Mouse (Mus musculus) induced T-regulatory cell, adult 2 months (primary cell): ENCODE measurements around the gene Tram2.

Experiments used
- DNase-seq: peaks from one replicate; pipeline ENCODE4 v3.0.0-alpha.2; 2012; ENCODE audit warnings: low read depth

The Tram2 gene

DNA sequence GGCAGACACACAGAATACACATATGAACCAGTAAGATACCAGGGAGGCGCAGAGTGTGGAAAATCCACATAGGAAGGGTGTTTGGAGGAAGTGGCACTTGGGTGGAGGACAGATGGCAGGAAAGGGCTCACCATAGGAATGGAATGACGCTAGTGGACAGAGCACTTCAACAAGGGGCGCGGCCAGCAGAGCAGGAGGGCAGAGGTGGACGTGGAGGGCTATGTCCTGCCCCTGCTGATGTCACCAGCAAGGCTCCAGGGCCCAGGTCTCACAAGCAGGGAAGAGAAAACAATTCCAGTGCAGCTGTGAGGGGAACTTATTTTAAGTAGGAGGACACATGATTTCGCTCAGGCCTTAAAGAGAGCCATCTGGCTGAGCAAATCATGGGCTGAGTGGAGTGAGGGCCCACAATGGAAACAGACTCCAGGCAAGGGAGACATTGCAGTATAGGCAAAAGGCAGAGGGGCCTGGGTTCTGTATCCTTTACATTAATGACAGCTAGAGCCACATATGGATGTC lies 68.7 kb downstream of the Tram2 start:
- no peak for DNase-seq

DNA sequence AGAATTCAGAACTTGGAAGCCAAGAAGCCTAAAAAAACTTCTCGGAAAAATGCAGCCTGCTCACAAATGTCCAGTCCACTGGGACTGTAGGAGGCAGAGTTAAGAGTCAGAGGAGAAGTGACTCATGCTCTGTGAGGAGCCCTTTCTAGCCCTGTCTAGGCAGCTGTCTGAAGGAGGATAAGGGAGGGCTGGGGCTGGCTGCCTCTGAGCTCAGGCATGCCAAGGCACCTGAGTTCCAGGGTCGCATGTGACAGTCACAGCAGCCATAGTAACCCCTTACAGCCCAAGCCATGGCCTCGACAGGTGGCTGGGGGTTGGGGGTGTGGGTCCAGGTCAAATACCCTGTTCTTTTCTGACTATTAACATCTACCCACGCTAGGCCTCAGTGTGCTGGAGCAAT lies 70.1 kb downstream of the Tram2 start:
- no peak for DNase-seq

DNA sequence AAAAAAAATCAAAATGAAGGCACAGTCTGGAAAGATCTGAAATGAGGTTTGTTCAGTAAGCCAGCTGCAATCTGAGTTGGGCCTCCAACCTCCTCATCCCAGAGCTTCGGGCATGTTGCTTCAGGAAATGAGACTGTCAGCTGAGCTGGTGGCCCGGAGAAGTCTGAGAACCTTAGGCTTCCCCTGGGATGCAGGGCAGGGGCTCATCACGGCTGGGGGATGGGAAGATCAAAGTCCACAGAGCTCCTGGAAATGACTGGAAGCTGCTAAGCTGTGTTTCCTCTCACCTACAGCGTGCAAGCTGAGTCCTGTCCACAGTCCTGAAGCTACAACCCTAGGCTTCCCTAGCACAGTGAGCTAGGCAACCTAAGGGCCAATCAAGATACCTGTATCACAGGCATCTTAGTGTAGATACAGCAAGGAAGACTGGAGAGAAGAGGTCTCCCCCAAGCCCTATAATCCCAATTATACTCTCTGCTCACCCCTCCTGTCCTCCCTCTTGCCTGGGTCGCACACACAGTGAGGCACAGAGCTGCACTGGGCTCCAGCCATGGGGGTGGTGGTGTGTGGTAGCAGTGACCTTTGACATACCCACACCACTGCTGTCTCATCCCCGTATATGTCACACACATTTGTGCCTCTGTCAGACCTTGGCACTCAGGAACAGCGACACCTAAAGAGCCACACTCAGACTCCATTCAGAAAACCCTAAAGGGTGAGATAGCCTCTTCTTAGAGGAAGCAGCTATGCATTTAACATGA lies 70.9 kb downstream of the Tram2 start:
- no peak for DNase-seq

DNA sequence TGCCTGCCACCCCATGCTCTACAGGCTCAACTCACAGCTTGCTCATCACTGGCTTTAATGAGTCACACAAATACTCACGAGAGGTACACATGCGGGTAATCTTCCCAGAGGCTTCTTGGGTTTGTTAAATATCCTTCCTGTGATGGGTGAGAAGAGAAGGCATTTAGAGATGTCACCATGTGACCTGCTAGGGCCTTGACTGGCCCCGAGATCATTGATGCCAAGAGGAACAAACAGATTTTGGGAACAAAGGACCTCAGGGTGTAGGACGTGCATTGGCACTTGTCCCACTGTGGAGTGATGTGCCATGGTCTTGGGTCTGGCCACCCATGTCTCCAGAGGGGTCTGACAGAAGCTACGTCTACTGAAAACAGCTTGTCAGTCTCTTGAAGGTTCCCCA lies 72.3 kb downstream of the Tram2 start:
- DNase-seq: no peak

DNA sequence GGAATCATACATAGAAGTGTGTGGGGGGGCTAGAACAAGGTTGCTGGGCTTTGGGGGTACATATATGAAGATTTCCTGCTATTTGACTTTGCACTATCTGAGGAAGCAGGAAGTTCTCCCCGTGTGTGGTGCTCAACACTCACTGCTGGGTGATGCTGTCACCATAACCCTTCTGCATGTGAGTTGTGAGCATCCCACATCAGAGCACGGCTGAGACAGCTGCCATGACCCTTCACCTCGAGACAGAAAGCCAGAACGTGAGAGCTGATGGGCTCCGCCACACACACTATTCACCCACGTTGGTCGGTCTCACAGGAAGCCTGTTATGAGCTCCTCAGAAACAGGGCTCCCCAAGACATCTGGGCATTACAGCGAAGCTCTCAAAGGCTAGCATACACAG lies 74.4 kb downstream of the Tram2 start:
- no peak for DNase-seq

DNA sequence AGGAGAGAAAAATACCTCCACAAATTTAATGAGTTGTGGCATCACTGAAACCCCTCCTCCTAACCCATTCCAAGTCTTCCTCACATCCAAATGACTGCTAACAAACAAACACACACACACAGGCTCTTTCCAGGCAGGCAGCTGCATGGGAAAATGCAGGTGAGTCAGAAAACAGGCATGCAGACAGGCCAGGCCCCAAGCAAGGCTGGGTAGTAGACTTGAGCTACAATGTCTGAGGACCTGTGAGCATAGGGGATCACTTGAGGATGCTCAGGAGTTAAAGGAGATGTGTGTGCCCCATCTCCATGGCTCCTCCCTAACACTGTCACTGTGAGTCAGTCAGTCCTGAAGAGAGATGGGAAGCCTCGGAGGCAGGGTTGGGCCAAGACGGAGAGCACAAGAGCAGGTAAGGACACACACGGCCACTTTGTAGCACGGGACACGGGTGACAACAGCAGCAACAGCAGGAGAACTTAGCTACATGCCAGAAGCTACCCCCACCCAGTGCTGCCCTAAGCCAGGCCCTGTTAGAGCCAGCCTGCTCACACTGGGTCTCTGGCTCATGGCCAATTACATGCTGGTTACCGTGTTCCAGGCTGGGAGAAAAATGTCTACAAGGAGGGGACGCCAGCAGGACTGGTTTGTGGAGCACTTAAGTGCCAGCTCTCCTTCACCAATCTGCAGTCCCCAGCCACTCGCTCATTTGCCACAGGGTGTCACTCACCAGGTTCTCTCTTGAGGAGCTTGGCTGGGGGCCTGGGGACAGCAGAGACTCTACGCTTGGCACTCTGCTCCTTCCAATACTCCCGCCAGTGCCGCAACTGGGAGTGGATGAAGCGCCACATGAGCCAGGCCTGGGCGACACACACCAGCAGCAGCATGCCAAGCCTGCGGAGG lies 76.5 kb downstream of the Tram2 start:
- no peak for DNase-seq

DNA sequence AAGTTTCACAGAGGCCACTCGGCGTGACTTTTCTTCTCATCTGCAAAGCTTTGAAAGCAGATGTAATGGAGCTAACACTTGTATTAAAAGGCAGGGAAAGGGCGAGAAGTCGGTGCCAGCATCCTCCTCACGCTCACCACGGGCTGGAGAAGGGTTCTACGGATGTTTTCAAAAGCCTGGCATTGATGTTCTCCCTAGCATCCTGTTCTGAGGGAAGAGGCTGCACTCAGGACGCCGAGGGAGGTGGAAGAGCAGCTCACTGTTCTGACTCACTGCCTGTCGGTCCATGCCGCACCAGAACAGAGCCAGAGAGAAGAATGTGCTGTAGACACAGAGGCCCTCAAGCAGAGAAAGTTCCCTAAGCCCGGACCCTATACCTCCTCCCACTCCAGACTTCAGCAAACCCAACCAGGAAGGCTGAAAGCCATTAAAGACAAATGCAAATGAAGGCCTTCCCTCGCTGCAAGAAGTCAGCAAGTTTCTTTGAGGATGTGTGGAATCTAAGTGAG lies 81.1 kb downstream of the Tram2 start:
- DNase-seq: no peak

DNA sequence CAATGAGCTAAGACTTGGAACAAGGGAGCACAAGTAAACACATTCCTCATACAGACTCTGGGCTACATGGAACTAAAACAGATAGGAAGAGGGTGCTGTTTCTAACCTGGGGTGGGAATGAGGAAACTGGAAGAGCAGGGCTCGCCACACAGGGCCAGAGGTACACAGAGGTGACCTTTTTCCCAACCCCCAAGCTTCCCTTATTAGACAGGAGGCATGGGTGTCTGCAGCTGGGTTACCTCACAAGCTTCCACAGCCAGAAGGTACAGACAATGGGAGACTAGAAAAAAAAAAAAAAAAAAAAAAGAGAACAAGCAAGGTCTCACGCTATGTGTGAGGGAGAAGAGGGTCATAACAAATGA lies 81.7 kb downstream of the Tram2 start:
- no peak for DNase-seq

DNA sequence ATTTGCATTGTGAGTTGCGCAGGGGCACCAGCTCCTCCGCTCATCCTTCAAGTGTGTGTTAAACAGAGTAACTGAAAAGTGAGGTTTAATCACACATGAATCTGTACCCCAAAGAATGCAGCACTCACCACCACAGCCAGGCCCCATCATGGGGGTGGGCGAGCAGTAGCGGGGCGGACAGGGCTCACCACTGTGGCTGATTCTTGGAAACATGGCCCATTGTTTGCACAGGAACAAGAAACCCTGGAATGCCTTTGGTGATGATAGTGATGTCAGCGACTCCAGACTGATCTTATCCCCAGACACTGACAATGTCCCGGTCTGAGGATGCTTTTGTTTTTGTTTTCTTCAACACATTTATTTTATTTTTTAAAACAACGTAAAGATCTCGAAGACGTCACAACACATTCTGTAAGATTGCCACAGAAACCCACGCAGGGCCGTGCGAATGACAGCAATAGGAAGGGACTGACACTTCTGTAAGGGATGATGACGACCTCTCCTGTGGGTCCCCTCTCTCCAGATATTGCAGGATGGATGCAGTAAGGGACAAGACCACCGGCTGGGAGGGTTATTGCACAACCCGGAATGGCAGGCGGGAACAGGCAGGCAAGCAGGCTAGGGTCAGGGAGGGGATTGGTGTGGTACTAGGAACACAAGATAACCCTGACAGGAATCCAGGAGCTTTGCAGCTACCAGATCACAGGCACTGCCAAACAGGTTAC lies 82.3 kb downstream of the Tram2 start:
- DNase-seq: no peak

DNA sequence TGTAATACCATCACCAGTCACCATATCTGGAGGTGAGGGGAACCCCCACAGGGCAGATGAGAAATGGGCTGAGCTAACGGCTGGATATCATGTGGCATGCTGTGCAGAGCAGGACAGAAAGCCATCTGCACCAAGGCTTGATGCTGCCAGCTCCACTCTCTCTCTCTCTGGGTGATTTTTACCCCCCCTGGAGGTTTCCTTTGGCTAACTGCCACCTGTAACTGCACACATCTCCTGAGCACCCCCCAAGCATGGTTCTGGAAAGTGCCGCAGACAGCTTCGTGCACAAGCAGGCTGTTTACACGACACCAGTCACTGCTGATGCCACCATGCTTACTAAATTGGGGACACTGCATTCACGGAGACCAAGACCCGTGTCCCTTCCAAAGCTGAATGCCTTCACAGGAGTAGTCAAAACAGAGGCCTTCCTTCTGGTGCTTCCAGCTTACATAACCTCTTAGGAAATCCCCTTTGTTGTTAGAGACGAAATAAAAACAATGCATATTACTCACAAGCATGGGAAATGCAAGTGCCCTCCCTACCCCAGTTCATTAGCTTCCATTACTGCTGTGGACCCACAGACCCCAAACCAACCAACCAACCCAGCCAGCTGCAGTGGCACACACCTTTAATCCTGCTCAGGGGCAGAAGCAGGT lies 83.6 kb downstream of the Tram2 start:
- DNase-seq: peak; percentile 58

DNA sequence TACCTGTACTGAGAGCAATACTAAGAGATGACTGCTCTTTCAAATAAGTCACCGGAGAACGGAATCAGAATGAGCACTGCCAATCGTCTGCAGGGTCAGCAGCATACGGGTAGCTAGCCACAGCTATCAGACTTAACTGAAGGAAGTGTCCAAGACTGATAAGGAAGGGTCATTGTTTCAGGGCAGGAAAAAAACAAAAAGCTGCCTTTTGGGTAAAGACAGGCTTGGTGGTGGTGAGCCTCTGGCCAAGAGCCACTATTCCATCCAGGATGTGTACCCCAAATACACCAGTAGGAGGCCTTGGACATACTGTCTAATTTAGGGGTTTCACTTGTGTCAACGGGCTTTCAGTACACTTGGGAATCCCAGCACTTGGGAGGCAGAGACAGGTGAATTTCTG lies 84.7 kb downstream of the Tram2 start:
- DNase-seq: no peak

DNA sequence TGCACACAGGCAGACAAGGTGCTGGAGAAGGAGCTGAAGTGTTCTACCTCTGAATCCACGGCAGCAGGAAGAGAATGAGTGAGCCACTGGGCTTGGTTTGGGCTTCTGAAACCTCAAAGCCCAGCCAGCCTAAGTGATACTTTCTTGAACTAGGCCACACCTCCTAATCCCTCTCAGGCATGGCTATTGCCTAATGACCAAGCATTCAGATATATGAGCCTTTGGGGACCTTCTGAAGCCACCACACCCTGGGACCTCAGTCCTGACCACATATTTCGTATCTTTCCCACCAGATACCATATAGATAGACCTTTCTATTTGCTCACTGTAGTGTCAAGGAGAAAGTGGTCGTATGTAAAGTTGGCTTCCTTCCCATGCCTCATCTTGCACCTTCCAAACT lies 85.3 kb downstream of the Tram2 start:
- no peak for DNase-seq

DNA sequence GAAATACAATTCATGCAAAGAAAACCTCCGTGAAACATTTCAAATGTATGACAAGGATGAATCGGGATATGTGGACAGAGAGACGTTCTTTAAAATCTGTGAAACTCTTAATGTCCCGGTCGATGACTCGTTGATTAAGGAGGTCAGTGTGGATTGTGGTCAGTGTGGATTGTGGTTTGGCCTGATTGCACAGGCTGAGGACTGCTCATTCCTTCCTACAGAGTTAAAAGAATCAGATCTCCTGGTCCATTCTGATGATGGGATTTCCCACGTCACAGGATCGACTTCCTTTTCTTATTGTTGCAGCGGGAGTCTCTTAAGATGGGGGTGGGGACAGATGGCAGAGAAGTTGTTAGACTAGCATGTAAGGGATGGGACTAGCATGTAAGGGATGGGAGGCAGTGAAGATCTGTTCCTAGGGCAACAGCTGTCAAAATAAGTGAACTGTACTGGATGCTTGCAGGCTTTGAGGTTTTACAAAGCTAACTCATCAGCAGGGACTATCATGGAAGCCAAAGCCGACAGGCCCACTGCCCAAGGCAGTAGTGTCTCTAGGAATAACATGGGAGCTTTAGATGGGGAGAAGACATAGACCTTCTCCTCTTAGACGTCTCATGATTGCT lies 89.5 kb downstream of the Tram2 start:
- DNase-seq: no peak

DNA sequence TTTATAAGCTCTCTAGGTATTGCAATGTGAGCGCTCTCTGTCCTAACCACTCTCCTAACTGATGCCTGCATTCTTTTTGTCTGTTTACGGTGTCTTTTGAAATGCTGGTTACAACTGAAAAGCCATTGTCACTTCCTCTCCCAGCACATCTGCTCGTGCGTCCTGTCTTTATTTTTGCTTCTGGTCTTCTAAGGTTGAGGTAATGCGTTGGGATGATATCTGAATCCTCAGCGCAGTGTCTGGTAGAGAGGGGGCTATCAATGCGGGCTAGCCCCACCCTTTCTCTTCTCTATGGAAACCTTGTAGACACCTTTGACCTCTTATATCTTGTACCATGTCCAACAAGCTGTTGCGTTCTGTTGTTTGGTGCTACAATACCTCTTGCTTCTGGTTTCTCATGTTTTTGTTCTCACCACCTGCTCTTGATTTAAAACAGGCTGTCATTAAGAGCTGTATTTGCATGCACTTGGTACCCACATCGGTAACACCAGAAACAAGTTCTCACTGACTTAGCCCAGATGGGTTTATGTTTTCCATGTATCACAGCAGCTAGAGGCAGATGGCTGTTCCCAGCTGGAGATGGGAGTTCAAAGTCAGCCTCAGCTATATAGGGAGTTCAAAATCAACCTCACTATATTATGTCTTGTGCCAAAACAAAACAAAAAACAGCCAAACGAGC lies 92.5 kb downstream of the Tram2 start:
- peak; percentile 44 for DNase-seq

DNA sequence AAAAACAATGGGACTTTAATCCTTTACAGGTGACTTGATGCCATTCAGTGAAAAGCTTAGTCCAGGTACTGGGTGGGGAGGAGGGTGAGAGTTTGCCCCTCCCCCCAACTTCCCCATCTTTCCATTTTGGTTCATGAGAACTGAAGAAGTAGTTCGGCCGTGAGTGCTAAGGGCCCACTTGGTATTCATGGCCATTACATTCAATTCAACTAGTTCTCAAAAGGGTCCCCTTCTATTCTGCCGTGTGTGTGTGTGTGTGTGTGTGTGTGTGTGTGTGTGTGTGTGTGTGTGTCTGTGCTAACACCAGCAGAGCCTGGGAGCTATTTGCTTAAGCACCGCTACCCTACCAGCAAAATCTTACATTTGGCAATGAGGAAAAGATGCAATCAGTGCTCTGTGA lies 94.4 kb downstream of the Tram2 start:
- DNase-seq: no peak

DNA sequence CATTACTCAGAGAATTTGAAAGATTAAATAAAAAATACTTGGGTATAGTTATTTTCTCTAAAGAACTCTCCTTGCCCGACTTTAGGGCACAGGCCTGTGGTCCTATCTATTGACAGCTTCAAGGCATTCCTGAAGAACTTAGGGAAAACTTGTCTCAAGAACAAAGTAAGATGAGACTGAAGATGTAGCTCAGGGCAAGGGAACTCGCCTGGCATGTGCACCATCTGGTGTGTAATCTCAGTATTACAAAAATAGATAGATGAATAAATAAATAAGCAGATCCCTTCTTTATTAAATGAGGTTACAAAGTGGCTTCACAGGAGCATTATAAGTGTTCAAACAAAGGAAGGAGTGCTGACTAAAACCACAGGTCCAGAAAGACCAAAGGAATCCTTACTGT lies 94.9 kb downstream of the Tram2 start:
- no peak for DNase-seq

DNA sequence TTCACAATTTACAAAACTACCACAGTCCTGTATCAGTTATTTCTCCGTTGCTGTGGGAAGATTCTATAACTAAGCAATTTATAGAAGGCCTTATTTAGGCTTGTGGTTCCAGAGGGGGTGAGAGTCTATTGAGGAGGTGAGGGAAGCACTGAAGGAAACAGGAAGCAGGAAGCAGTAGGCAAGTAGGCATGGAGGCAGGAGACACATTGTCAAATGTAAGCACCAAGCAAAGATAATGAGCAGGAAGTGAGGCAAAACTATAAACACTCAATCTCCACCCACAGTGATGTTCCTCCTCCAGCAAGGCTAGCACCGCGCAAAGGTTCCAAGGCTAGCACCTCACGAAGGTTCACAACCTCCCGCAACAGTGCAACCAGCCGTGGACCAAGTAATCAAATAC lies 97.3 kb downstream of the Tram2 start:
- DNase-seq: peak; percentile 32

DNA sequence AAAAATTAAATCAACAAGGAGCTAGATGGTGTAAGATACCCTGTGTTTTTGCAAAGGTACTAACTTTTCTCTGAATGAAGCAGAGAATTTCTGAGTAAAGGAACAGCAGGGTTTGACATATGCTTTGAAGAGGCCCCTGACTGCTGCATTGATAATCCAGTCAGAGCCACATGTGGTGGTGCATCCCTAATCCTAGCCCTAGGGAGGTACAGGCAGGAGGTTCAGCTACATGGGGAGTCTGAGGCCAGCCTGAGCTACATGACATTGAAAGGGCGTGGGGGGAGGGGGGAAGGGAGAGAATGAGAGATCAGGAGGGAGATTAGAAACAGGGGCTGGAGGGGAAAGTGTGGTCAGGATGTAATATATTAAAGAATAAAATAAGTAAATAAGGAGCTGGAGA lies 98.5 kb downstream of the Tram2 start:
- DNase-seq: peak; percentile 26

DNA sequence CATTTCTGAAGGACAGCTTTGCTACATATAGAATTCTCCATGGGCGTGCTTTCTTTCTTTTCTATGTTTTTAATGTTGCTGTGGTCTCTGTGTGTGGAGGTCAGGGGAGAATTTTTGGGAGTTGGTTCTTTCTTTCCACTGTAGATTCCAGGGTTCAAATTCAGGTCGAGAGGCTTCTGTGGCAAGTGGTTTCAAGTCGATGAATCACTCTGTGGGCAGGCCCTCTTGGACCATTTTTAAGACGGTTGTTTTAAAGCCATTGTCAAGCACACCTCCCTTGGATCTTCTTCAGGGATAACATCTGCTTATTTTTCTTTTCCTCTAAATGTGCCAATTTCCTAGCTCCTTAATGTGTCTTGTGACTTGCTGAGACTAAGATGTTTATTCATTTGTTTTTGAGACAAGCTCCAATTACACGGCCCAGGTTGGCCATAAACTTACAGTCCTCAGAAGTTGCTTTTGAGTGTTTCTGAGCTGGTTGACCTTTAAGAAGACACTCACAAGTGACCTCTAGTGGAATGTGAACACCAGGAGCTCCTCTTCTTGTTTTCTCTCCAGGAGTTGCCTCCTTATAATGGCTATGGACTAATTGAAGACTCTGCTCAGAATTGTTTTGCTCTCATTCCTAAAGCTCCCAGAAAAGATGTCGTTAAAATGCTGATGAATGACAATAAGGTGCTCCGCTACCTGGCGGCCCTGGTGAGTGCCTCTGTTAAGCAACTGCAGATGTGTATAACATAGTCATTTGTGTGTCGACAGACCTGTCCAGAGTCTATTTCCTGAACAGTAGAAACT lies 104.5 kb downstream of the Tram2 start:
- DNase-seq: no peak

DNA sequence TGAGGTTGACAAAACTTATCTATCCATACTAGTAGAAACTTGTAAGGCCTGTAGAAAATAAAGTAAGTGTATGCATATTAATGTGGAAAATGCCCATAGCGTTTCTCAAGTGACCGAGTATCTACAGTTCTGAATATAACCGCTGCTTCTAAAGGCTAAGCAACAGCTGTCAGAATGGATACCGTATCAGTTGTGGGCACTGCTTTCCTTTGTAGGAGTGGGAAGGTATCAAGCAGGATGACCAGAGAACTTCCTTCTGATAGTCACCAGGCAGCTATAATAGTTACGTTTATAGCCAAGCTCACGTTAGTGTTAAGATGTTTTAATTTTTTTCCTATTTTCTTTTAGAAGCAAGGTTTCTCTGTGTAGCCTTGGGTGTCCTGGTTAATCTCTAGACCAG lies 105.6 kb downstream of the Tram2 start:
- no peak for DNase-seq
